Mouse (Mus musculus) heart, postnatal 0 days (tissue): ENCODE measurements at regions not wholly inside any gene's neighbourhood (a gene's known extent, or its start where the extent isn't known, plus 50 kb on each side); places are given as distances from the start of the nearest gene placed in this dataset.

ENCODE experiments used
- CTCF ChIP-seq: IDR thresholded peaks from 2 replicates; pipeline ENCODE4 v1.5.1; 2016; ENCODE audit warnings: antibody characterized with exemption, control low read depth, low read depth
- EP300 ChIP-seq: IDR thresholded peaks from 2 replicates; pipeline ENCODE4 v1.6.1; 2016; ENCODE audit warnings: antibody characterized with exemption, low read depth

DNA sequence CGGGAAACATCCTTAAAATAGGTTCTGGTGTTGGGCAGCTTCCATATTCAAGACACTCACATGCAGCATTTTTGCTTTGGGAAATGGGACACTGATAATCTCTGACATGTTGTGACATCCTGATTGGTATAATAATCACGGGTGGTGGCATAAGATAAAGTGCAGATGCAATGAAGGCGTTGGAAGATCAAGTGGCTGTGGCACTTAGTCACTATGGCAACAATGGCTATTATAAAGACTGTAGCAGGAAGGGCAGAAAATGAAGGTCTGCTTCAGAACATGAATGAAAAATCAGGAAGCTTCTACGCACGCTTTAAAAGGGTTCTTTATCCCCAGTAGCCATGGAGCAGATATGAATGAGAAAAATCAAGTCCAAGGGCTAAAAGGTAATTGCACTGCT, 113.2 kb upstream of the Slit2 start:
- no peak for TF ChIP-seq CTCF
- TF ChIP-seq EP300, result no peak
